7 mouse cellular contexts compared by ENCODE assay signal in the genomic region with DNA sequence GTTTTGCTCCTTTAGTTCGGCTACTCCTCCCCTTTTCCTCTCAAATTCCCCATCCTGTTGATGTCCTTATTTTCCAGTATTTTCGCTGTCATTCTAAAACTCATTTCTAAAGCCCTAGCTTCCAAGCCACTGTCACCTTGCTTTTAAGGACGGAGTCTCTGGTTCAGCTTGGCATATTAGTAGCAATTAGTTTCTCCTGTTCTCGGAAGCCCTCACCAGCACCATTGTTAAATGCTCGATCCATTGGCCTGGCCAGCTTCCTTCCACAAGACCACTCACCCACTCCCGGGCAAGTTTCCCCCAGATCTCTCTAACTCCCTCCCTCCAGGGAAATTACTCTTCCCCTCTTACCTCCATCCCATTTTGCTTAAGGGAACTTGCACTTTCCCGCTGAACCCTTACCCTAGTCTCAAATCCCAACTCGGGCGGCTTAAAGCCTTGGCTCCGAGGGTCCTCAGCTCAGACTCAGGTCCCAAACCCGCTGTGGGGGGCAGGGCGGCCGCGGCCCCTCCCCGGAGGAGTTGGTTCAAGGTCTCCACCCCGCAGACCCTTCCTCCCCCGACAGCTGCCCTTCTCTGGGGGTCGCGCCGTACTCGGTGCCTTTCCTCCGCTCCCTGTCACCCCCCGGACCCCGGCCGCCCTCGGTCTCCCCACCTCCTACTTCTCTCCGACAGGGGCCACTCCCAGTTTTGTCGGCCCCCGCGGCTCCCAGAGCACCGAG. TPM values are rescaled to one million over a fixed set of nuclear protein-coding genes. Genes with fewer than 3 reads are reported as not detected.
DNase-seq lines count a peak whose midpoint lies in the region; ATAC-seq and TF ChIP-seq lines count a peak whose summit lies in the region.

No protein-coding gene starts in this region.

- 0 out of 2 replicates have a peak, but pooled peaks cover 4% of the 10 kb centered on the region for H3K4me1 ChIP-seq in kidney, postnatal 0 days (replicated peaks; ENCODE audit: insufficient read depth, low read length)
- peaks cover 31% of the 10 kb centered on the region for H3K4me1 ChIP-seq in midbrain, embryonic 13.5 days (replicated peaks)

- TF ChIP-seq CTCF in kidney, postnatal 0 days (IDR thresholded peaks at IDR 0.05; ENCODE audit: low read depth), result no peak

- peak; percentile 25 for DNase-seq in urinary bladder, postnatal 14 days (ENCODE audit: low spot score)
- no peak for DNase-seq in urinary bladder, postnatal 4 days (ENCODE audit: low spot score in 2 of 2)
- DNase-seq in cerebellum, adult 9-11 months, result peak; percentile 76
- peak; percentile 9 to 20 for DNase-seq in gastrocnemius, postnatal 36 days
- peak; percentile 39 for DNase-seq in kidney, postnatal 0 days (ENCODE audit: low spot score)
- peak; percentile 65 for DNase-seq in thymus, postnatal 4 days

- H3K9ac ChIP-seq in kidney, postnatal 0 days (ENCODE audit: low read depth, low read length), result peak overlapping the region; percentile 93
- peak overlapping the region; percentile 88 for H3K9ac ChIP-seq in midbrain, embryonic 13.5 days (replicated peaks)

- peak overlapping the region; percentile 94 for H3K27ac ChIP-seq in kidney, postnatal 0 days
- H3K27ac ChIP-seq in midbrain, embryonic 13.5 days, result peak overlapping the region; percentile 87

- intact Hi-C loops in gastrocnemius, postnatal 36 days (cut with DNase I), result no loop called here

- ATAC-seq in kidney, postnatal 0 days (replicated peaks; ENCODE audit: low FRiP score, low read depth), result no peak
- ATAC-seq in midbrain, embryonic 13.5 days, result no peak

- H3K27me3 ChIP-seq in kidney, postnatal 0 days (ENCODE audit: insufficient read depth, low read length), result no peaks in the 10 kb centered on the region
- H3K27me3 ChIP-seq in midbrain, embryonic 13.5 days, result no peaks in the 10 kb centered on the region

- WGBS in kidney, postnatal 0 days, result under 1% methylated on average over 31 of the region's 31 CpGs
- WGBS in midbrain, embryonic 13.5 days, result 1% methylated on average over 31 of the region's 31 CpGs

- H3K4me3 ChIP-seq in kidney, postnatal 0 days (replicated peaks; ENCODE audit: low read depth, low read length), result peak overlapping the region; percentile 86
- H3K4me3 ChIP-seq in midbrain, embryonic 13.5 days (replicated peaks), result peak overlapping the region; percentile 88

- no peaks in the 10 kb centered on the region for H3K9me3 ChIP-seq in kidney, postnatal 0 days (replicated peaks; ENCODE audit: low read length)
- no peaks in the 10 kb centered on the region for H3K9me3 ChIP-seq in midbrain, embryonic 13.5 days

- H3K4me2 ChIP-seq in kidney, postnatal 0 days (ENCODE audit: low read length), result peak overlapping the region; percentile 92
- H3K4me2 ChIP-seq in midbrain, embryonic 13.5 days (replicated peaks), result peak overlapping the region; percentile 90

- H3K36me3 ChIP-seq in kidney, postnatal 0 days (ENCODE audit: insufficient read depth, low read length), result no peaks in the 10 kb centered on the region
- no peaks in the 10 kb centered on the region for H3K36me3 ChIP-seq in midbrain, embryonic 13.5 days

RNA-seq across cellular contexts. Expression of gene Numb, which starts 0.9 kb away (rescaled TPM):
- total RNA-seq in gastrocnemius, postnatal 36 days (2021), result 10 to 100 TPM; 13.8 to 17.3 TPM
- polyA plus RNA-seq in kidney, postnatal 0 days (2015; fragmentation: Nextera tagmentation; extraction: Ambion mirVana), result 28.7 and 31.5 TPM in 2 replicates
- polyA plus RNA-seq in midbrain, embryonic 13.5 days (2015; fragmentation: Nextera tagmentation; extraction: Ambion mirVana), result 22.1 and 23.6 TPM in 2 replicates

RNA-seq across cellular contexts. Expression of gene Riox1, which starts 29.5 kb away (rescaled TPM):
- 1 to 10 TPM; 3.2 to 4.1 TPM for total RNA-seq in gastrocnemius, postnatal 36 days (2021)
- polyA plus RNA-seq in kidney, postnatal 0 days (2015; fragmentation: Nextera tagmentation; extraction: Ambion mirVana), result 12.3 and 13.0 TPM in 2 replicates
- polyA plus RNA-seq in midbrain, embryonic 13.5 days (2015; fragmentation: Nextera tagmentation; extraction: Ambion mirVana), result 9.1 and 12.1 TPM in 2 replicates

Comparison
In these comparisons a context has a peak if more than half of its experiments do, and no peak if none do; other contexts are left out.
1. DNase-seq: peak in urinary bladder, postnatal 14 days (single experiment), cerebellum, adult 9-11 months (single experiment), gastrocnemius, postnatal 36 days (2 of 2), kidney, postnatal 0 days (single experiment) and thymus, postnatal 4 days (single experiment); none in urinary bladder, postnatal 4 days (0 of 2).